Mouse (Mus musculus): Measurements from ENCODE around the gene Ap1g2.

GRCm38 (mm10) chr14:55059931-55060330 lies 46.5 kb downstream of the Ap1g2 start:
- TF ChIP-seq CTCF (IDR thresholded peaks at IDR 0.05; ENCODE audit: low read depth, low read length), result no peak
- TF ChIP-seq GATA1 (IDR thresholded peaks at IDR 0.05; ENCODE audit: borderline replicate concordance, low read length), result no peak

Data from G1E (cell line).